ENCODE assay signal across 8 mouse cellular contexts in genomic region chr13:103711406-103712025, GRCm38 (mm10).
DNase-seq lines count a peak whose midpoint lies in the region.

No protein-coding gene starts in this region.

- peak; percentile 23 for DNase-seq in embryo, embryonic 10.5 days (ENCODE audit: low spot score)
- DNase-seq in embryo, embryonic 11 days = no peak
- peak; percentile 81 for DNase-seq in NIH3T3 (ENCODE audit: low read depth)
- peak; percentile 54 for DNase-seq in heart, adult 9 months (ENCODE audit: low spot score in 2 of 2)
- peak; percentile 57 to 67 for DNase-seq in kidney, postnatal 25 days
- peak; percentile 82 for DNase-seq in lung, postnatal 25 days (ENCODE audit: low spot score)
- no peak for DNase-seq in ovary, postnatal 10 days (ENCODE audit: low spot score)
- no peak for DNase-seq in liver

Comparison
In these comparisons a context has a peak if more than half of its experiments do, and no peak if none do; other contexts are left out.
1. DNase-seq: peak in embryo, embryonic 10.5 days (single experiment), NIH3T3 (single experiment), heart, adult 9 months (2 of 2), kidney, postnatal 25 days (2 of 2) and lung, postnatal 25 days (single experiment); none in embryo, embryonic 11 days (single experiment), ovary, postnatal 10 days (single experiment) and liver (single experiment).